Mouse (Mus musculus): Measurements from ENCODE around the gene Zfp617.
"Not testable (repeated sequence)": the region's sequence is repeated elsewhere in the genome, so short reads cannot be mapped to it uniquely, and the experiment has no call there.

- TF ChIP-seq CTCF (IDR thresholded peaks at IDR 0.05; ENCODE audit: low read depth, low read length); POLR2A (IDR thresholded peaks at IDR 0.05; ENCODE audit: extremely low read depth, insufficient read depth, low read length): not testable (repeated sequence)
Observed at GRCm38 (mm10) chr8:71900666-71901065, 7.8 kb upstream of the Zfp617 start.

Data from liver, adult 2 months (tissue).